Mouse (Mus musculus) CD4-positive, CD25-positive, alpha-beta regulatory T cell, adult 2 months (primary cell): ENCODE measurements around the gene Hist1h4k.
A peak's percentile ranks its signal among the peaks of the same experiment; 100 is the strongest.
"Not testable (repeated sequence)": the region's sequence is repeated elsewhere in the genome, so short reads cannot be mapped to it uniquely, and the experiment has no call there.

Experiments used
- DNase-seq: peaks from one replicate; pipeline ENCODE4 v3.0.0-alpha.2; 2012; ENCODE audit warnings: low read depth, low spot score

The Hist1h4k gene

GRCm38 (mm10) chr13:21750159-21751017 lies at the start of gene Hist1h4k:
Gene Hist1h4k (minus strand): TSS chr13:21750505.
- DNase-seq, result peak; percentile 88

GRCm38 (mm10) chr13:21797163-21797562 lies 46.9 kb upstream of the Hist1h4k start:
- DNase-seq, result not testable (repeated sequence)

- no peak for DNase-seq
Observed at GRCm38 (mm10) chr13:21795584-21795983, 45.3 kb upstream of the Hist1h4k start.

- no peak for DNase-seq
Observed at GRCm38 (mm10) chr13:21790601-21791283, 40.4 kb upstream of the Hist1h4k start.

GRCm38 (mm10) chr13:21789925-21790324 lies 39.6 kb upstream of the Hist1h4k start:
- DNase-seq, result no peak

GRCm38 (mm10) chr13:21787760-21788593 lies 37.7 kb upstream of the Hist1h4k start:
- DNase-seq, result no peak

- DNase-seq, result peak; percentile 92
Observed at GRCm38 (mm10) chr13:21786899-21787629, 36.8 kb upstream of the Hist1h4k start, which contains the start of the genes Hist1h2an and Hist1h2bp. Gene Hist1h2an (minus strand): TSS chr13:21787218. Gene Hist1h2bp (plus strand): TSS chr13:21787461.

GRCm38 (mm10) chr13:21786189-21786898 lies 36.0 kb upstream of the Hist1h4k start:
- DNase-seq, result peak; percentile 25

GRCm38 (mm10) chr13:21784311-21784710 lies 34.0 kb upstream of the Hist1h4k start:
- no peak for DNase-seq

GRCm38 (mm10) chr13:21783734-21784161 lies 33.4 kb upstream of the Hist1h4k start:
- DNase-seq, result peak; percentile 68

- peak; percentile 86 for DNase-seq
Observed at GRCm38 (mm10) chr13:21783255-21783617, 32.9 kb upstream of the Hist1h4k start, which contains the start of gene Hist1h3i. Gene Hist1h3i (minus strand): TSS chr13:21783370.

- peak; percentile 45 for DNase-seq
Observed at GRCm38 (mm10) chr13:21782361-21783254, 32.3 kb upstream of the Hist1h4k start.

GRCm38 (mm10) chr13:21781639-21782038 lies 31.3 kb upstream of the Hist1h4k start:
- DNase-seq, result no peak

- DNase-seq, result no peak
Observed at GRCm38 (mm10) chr13:21781021-21781555, 30.8 kb upstream of the Hist1h4k start.

- DNase-seq, result peak; percentile 62
Observed at GRCm38 (mm10) chr13:21779767-21780731, 29.7 kb upstream of the Hist1h4k start, which contains the start of gene Hist1h1b. Gene Hist1h1b (minus strand): TSS chr13:21780625.

- DNase-seq, result peak; percentile 92
Observed at GRCm38 (mm10) chr13:21778814-21779766, 28.8 kb upstream of the Hist1h4k start.
